Mouse (Mus musculus) lung, embryonic 16.5 days (tissue): Measurements from ENCODE around the gene Tmem29. TPM values are rescaled to one million over a fixed set of nuclear protein-coding genes. Genes with fewer than 3 reads are reported as not detected.
"Not testable (repeated sequence)": the region's sequence is repeated elsewhere in the genome, so short reads cannot be mapped to it uniquely, and the experiment has no call there.

Experiments
- ATAC-seq: fragments of 200-750 bp; cut with Nextera tagmentation; 2 replicates; pipeline ENCODE4 v1.8.0; 2017; ENCODE audit warnings: low read depth, mild to moderate bottlenecking, moderate library complexity
- H3K27ac ChIP-seq: fragments of 300-500 bp; sonication (generic); 2 replicates; pipeline ENCODE4 v1.5.1; 2014; ENCODE audit warnings: mild to moderate bottlenecking, control low read depth, low read length
- H3K27me3 ChIP-seq: fragments of 300-500 bp; sonication (generic); 2 replicates; pipeline ENCODE4 v1.6.1; 2014; ENCODE audit warnings: low read depth, low read length, mixed read lengths; ENCODE audit not compliant: control insufficient read depth, insufficient read depth
- H3K36me3 ChIP-seq: fragments of 300-500 bp; sonication (generic); 2 replicates; pipeline ENCODE4 v1.6.1; 2014; ENCODE audit warnings: low read length; ENCODE audit not compliant: control insufficient read depth, insufficient read depth
- H3K4me1 ChIP-seq: fragments of 300-500 bp; sonication (generic); replicated peaks from 2 replicates; pipeline ENCODE4 v1.6.1; 2014; ENCODE audit warnings: low read length, mixed read lengths; ENCODE audit not compliant: control insufficient read depth, insufficient read depth
- H3K4me2 ChIP-seq: fragments of 300-500 bp; sonication (generic); 2 replicates; pipeline ENCODE4 v1.6.1; 2014; ENCODE audit warnings: low read depth, low read length, control low read depth
- H3K4me3 ChIP-seq: fragments of 300-500 bp; sonication (generic); 2 replicates; pipeline ENCODE4 v1.5.1; 2014; ENCODE audit warnings: mild to moderate bottlenecking, low read length, control low read depth
- H3K9ac ChIP-seq: fragments of 300-500 bp; sonication (generic); 2 replicates; pipeline ENCODE4 v1.6.1; 2014; ENCODE audit warnings: low read length, control low read depth
- H3K9me3 ChIP-seq: fragments of 300-500 bp; sonication (generic); 2 replicates; pipeline ENCODE4 v1.6.1; 2016; ENCODE audit warnings: low read length; ENCODE audit not compliant: control insufficient read depth
- WGBS: fragments of 180-500 bp; shearing (Covaris S2); extraction: QIAGEN DNeasy Blood & Tissue Kit; methylation state at CpG from one replicate; pipeline ENCODE4 v1.1.7; 2014; 5-methylcytosine and 5-hydroxymethylcytosine counted together
- polyA plus RNA-seq: library from polyadenylated mRNA; unstranded; fragments of >200 nt; fragmentation: Nextera tagmentation; extraction: Ambion mirVana; gene quantifications from 2 replicates; pipeline ENCODE4 v1.2.1, GENCODE M21; 2015

Gene Tmem29
- 31.9 and 34.0 TPM in 2 replicates for polyA plus RNA-seq

DNA sequence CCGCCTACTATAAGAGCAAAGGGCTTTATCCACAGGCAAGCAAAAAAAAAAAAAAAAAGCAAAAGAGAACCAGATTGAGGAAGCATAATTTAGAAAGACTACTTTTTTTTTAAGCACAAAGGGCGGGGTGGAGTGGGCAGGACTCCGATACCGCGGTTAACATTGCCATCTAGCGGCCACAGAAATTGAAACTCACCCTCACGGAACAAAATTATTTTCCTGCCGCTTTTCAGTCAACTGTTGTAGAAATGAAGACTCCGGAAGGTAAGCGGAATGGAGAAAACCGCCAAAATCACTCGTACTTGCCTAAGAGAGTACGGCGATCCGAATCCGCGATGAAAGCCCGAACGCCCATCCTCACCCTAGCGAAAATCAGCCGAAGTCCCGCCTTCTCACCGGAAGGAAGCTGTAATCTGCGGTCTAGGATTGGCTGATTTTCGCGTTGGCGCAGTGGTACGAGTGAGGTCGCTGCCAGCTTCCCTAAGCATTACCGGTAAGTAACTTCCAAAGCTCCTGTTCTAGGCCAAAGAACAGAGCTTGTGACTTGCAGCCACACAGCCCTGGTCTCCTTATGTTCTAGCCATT, at the start of gene Tmem29:
Gene Tmem29 (minus strand): TSS at position 389 of the 585 bp plus-strand sequence.
- no peaks in the 10 kb centered on the region for H3K9me3 ChIP-seq
- no peaks in the 10 kb centered on the region for H3K4me1 ChIP-seq
- H3K9ac ChIP-seq = peak within 1 kb of the TSS; percentile 66
- WGBS = 1% methylated on average over 30 of the region's 30 CpGs
- H3K4me2 ChIP-seq = peak within 1 kb of the TSS; percentile 52
- H3K27me3 ChIP-seq = no peaks in the 10 kb centered on the region
- peak; percentile 99 for ATAC-seq
- no peaks in the 10 kb centered on the region for H3K36me3 ChIP-seq
- peak within 1 kb of the TSS; percentile 59 for H3K4me3 ChIP-seq
- H3K27ac ChIP-seq = peak within 1 kb of the TSS; percentile 75

- Histone ChIP-seq H3K27ac (no peak overlapping the region), H3K27me3 (no peaks in the 10 kb centered on the region), H3K4me3 (no peak overlapping the region), H3K36me3 (no peaks in the 10 kb centered on the region; the same call in 1 of the 2 replicates), H3K9ac (no peak overlapping the region), H3K4me2 (no peak overlapping the region), H3K4me1 (no peaks in the 10 kb centered on the region), H3K9me3 (no peaks in the 10 kb centered on the region)
- ATAC-seq = no peak
- 72% methylated on average over 6 of the region's 6 CpGs for WGBS
These were observed 49.7 kb upstream of the Tmem29 start for GRCm38 (mm10) chrX:150508696-150509095.

DNA sequence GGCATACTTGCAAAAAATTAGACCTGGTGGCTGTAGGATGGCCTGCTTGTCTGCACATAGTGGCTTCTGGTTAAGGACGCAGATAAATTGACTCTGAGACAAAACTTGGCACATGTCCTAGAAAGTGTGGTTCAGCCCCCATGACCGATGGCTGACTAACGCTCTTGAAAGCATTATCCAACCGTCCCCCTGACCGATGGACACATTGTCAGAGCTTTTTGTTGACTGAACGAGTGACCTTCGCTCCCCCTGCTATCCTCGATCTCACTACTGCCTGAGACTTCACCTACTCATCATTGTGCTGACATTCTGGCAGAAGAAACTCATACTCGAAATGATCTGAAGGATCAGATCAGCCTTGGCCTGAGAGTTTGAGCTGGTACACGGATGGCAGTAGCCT, 28.9 kb upstream of the Tmem29 start:
- not testable (repeated sequence) for H3K9ac ChIP-seq, H3K36me3 ChIP-seq, H3K4me1 ChIP-seq, H3K4me3 ChIP-seq, H3K27me3 ChIP-seq, H3K27ac ChIP-seq, H3K9me3 ChIP-seq, ATAC-seq, H3K4me2 ChIP-seq
- WGBS = 29% methylated on average over 1 of the region's 10 CpGs

GRCm38 (mm10) chrX:150486314-150487030, 27.5 kb upstream of the Tmem29 start:
- 56% methylated on average over 7 of the region's 22 CpGs for WGBS
- not testable (repeated sequence) for H3K4me1 ChIP-seq, H3K4me3 ChIP-seq, H3K4me2 ChIP-seq, H3K27ac ChIP-seq, H3K36me3 ChIP-seq, H3K9ac ChIP-seq, H3K9me3 ChIP-seq, H3K27me3 ChIP-seq, ATAC-seq

GRCm38 (mm10) chrX:150477854-150478780, 19.2 kb upstream of the Tmem29 start:
- under 1% methylated on average over 34 of the region's 34 CpGs for WGBS
- ATAC-seq = peak; percentile 99

GRCm38 (mm10) chrX:150471416-150471815, 12.5 kb upstream of the Tmem29 start:
- no peak for ATAC-seq
- WGBS = 82% methylated on average over 1 of the region's 1 CpGs
- H3K36me3 ChIP-seq = no peaks in the 10 kb centered on the region
- no peaks in the 10 kb centered on the region for H3K4me1 ChIP-seq
- H3K4me3 ChIP-seq = no peak overlapping the region
- H3K9ac ChIP-seq = no peak overlapping the region
- no peaks in the 10 kb centered on the region for H3K27me3 ChIP-seq
- no peak overlapping the region for H3K27ac ChIP-seq
- no peak overlapping the region for H3K4me2 ChIP-seq
- H3K9me3 ChIP-seq = no peaks in the 10 kb centered on the region

More at GRCm38 (mm10) chrX:150477854-150478780, 19.2 kb upstream of the Tmem29 start:
- peak overlapping the region; percentile 61 for H3K4me3 ChIP-seq
- H3K4me2 ChIP-seq = peak overlapping the region; percentile 21; the same call in 1 of the 2 replicates
- H3K36me3 ChIP-seq = no peaks in the 10 kb centered on the region
- no peaks in the 10 kb centered on the region for H3K9me3 ChIP-seq
- H3K9ac ChIP-seq = peak overlapping the region; percentile 71
- H3K4me1 ChIP-seq = no peaks in the 10 kb centered on the region
- peak overlapping the region; percentile 93 for H3K27ac ChIP-seq
- no peaks in the 10 kb centered on the region for H3K27me3 ChIP-seq

GRCm38 (mm10) chrX:150468266-150468665, 9.3 kb upstream of the Tmem29 start:
- Histone ChIP-seq H3K4me1 (no peaks in the 10 kb centered on the region), H3K27me3 (no peaks in the 10 kb centered on the region), H3K9me3 (no peaks in the 10 kb centered on the region), H3K27ac (no peak overlapping the region), H3K9ac (no peak overlapping the region), H3K4me2 (no peak overlapping the region), H3K36me3 (no peaks in the 10 kb centered on the region), H3K4me3 (no peak overlapping the region)
- no peak for ATAC-seq
- 69% methylated on average over 2 of the region's 2 CpGs for WGBS

- not testable (repeated sequence) for ATAC-seq
These were observed 7.9 kb upstream of the Tmem29 start for GRCm38 (mm10) chrX:150466817-150467216.

GRCm38 (mm10) chrX:150460143-150460542, 1.2 kb upstream of the Tmem29 start:
- ATAC-seq = no peak
- no peaks in the 10 kb centered on the region for H3K36me3 ChIP-seq
- no peak overlapping the region for H3K27ac ChIP-seq
- no peak overlapping the region for H3K9ac ChIP-seq
- no peaks in the 10 kb centered on the region for H3K27me3 ChIP-seq
- no peak overlapping the region for H3K4me3 ChIP-seq
- WGBS = 61% methylated on average over 2 of the region's 2 CpGs
- no peaks in the 10 kb centered on the region for H3K9me3 ChIP-seq
- no peak overlapping the region for H3K4me2 ChIP-seq
- no peaks in the 10 kb centered on the region for H3K4me1 ChIP-seq

More at GRCm38 (mm10) chrX:150466817-150467216, 7.9 kb upstream of the Tmem29 start:
- H3K27ac ChIP-seq, H3K9me3 ChIP-seq, H3K4me2 ChIP-seq, H3K4me1 ChIP-seq, H3K27me3 ChIP-seq, H3K4me3 ChIP-seq, H3K9ac ChIP-seq, H3K36me3 ChIP-seq: not testable (repeated sequence)
- WGBS = 48% methylated on average over 8 of the region's 8 CpGs
